Mouse (Mus musculus) retina, postnatal 7 days (tissue): ENCODE results near the gene Raver1.

Experiments
- DNase-seq: peaks from one replicate; pipeline ENCODE4 v3.0.0-alpha.2; 2012; ENCODE audit warnings: low read depth, low spot score

Raver1 gene

GRCm38 (mm10) chr9:21091707-21092320 lies at the start of gene Raver1, which contains the start of gene Gm38431:
TSS of gene Raver1 (minus strand) at chr9:21092008.
TSS of gene Gm38431 (minus strand) at chr9:21091997.
- peak; percentile 94 for DNase-seq

GRCm38 (mm10) chr9:21138386-21138785 lies 46.6 kb upstream of the Raver1 start:
- no peak for DNase-seq

- DNase-seq: peak; percentile 55
These were observed 45.4 kb upstream of the Raver1 start for GRCm38 (mm10) chr9:21137229-21137628.

GRCm38 (mm10) chr9:21136401-21136800 lies 44.6 kb upstream of the Raver1 start:
- no peak for DNase-seq

- no peak for DNase-seq
These were observed 44.2 kb upstream of the Raver1 start for GRCm38 (mm10) chr9:21135941-21136381.

GRCm38 (mm10) chr9:21135329-21135890 lies 43.6 kb upstream of the Raver1 start:
- DNase-seq: no peak

- no peak for DNase-seq
These were observed 43.0 kb upstream of the Raver1 start for GRCm38 (mm10) chr9:21134595-21135328.

GRCm38 (mm10) chr9:21133064-21133707 lies 41.4 kb upstream of the Raver1 start:
- no peak for DNase-seq

- no peak for DNase-seq
These were observed 40.4 kb upstream of the Raver1 start for GRCm38 (mm10) chr9:21132102-21132775.

- peak; percentile 83 for DNase-seq
These were observed 39.5 kb upstream of the Raver1 start, which contains the start of gene Tyk2 for GRCm38 (mm10) chr9:21131059-21131956. TSS of gene Tyk2 (minus strand) at chr9:21131243.

GRCm38 (mm10) chr9:21126259-21126627 lies 34.4 kb upstream of the Raver1 start:
- no peak for DNase-seq

- DNase-seq: no peak
These were observed 33.9 kb upstream of the Raver1 start for GRCm38 (mm10) chr9:21125502-21126258.

- no peak for DNase-seq
These were observed 33.0 kb upstream of the Raver1 start for GRCm38 (mm10) chr9:21124837-21125236.

GRCm38 (mm10) chr9:21121483-21121882 lies 29.7 kb upstream of the Raver1 start:
- DNase-seq: no peak

- no peak for DNase-seq
These were observed 25.3 kb upstream of the Raver1 start for GRCm38 (mm10) chr9:21117073-21117472.

- no peak for DNase-seq
These were observed 23.3 kb upstream of the Raver1 start for GRCm38 (mm10) chr9:21115105-21115504.

- no peak for DNase-seq
These were observed 22.4 kb upstream of the Raver1 start for GRCm38 (mm10) chr9:21114190-21114589.

- DNase-seq: no peak
These were observed 21.9 kb upstream of the Raver1 start for GRCm38 (mm10) chr9:21113751-21114150.

GRCm38 (mm10) chr9:21107607-21108237 lies 15.9 kb upstream of the Raver1 start:
- no peak for DNase-seq
